Mouse (Mus musculus) embryonic facial prominence, embryonic 11.5 days (tissue): ENCODE data around the gene Med12l. TPM values are rescaled to one million over a fixed set of nuclear protein-coding genes. Genes with fewer than 3 reads are reported as not detected.

Experiments
- ATAC-seq: fragments of 200-750 bp; cut with Nextera tagmentation; replicated peaks from 2 replicates; pipeline ENCODE4 v1.8.0; 2017; ENCODE audit warnings: low read depth; ENCODE audit not compliant: insufficient number of reproducible peaks, low FRiP score, low TSS enrichment
- DNase-seq: peaks from one replicate; pipeline ENCODE4 v3.0.0-alpha.2; 2015; ENCODE audit warnings: low spot score
- H3K27ac ChIP-seq: fragments of 300-500 bp; sonication (generic); replicated peaks from 2 replicates; pipeline ENCODE4 v1.5.1; 2014; ENCODE audit warnings: mild to moderate bottlenecking, low read depth, low read length, control low read depth
- H3K27me3 ChIP-seq: fragments of 300-500 bp; sonication (generic); 2 replicates; pipeline ENCODE4 v1.6.1; 2014; ENCODE audit warnings: mild to moderate bottlenecking, low read length, moderate library complexity, mixed read lengths; ENCODE audit not compliant: control insufficient read depth, insufficient read depth
- H3K36me3 ChIP-seq: fragments of 300-500 bp; sonication (generic); replicated peaks from 2 replicates; pipeline ENCODE4 v1.6.1; 2014; ENCODE audit warnings: low read depth, mild to moderate bottlenecking, low read length, moderate library complexity, mixed read lengths; ENCODE audit not compliant: control insufficient read depth, insufficient read depth
- H3K4me1 ChIP-seq: fragments of 300-500 bp; sonication (generic); 2 replicates; pipeline ENCODE4 v1.6.1; 2014; ENCODE audit warnings: low read length, mixed read lengths; ENCODE audit not compliant: control insufficient read depth, insufficient read depth
- H3K4me2 ChIP-seq: fragments of 300-500 bp; sonication (generic); 2 replicates; pipeline ENCODE4 v1.6.1; 2014; ENCODE audit warnings: low read depth, mild to moderate bottlenecking, control low read depth, low read length, moderate library complexity
- H3K4me3 ChIP-seq: fragments of 300-500 bp; sonication (generic); 2 replicates; pipeline ENCODE4 v1.5.1; 2014; ENCODE audit warnings: low read depth, low read length, control low read depth
- H3K9ac ChIP-seq: fragments of 300-500 bp; sonication (generic); replicated peaks from 2 replicates; pipeline ENCODE4 v1.6.1; 2014; ENCODE audit warnings: mild to moderate bottlenecking, control low read depth, low read length
- H3K9me3 ChIP-seq: fragments of 300-500 bp; sonication (generic); replicated peaks from 2 replicates; pipeline ENCODE4 v1.6.1; 2016; ENCODE audit warnings: mild to moderate bottlenecking, low read length, inconsistent platforms, mixed read lengths; ENCODE audit not compliant: control insufficient read depth
- WGBS: fragments of 180-500 bp; shearing (Covaris S2); extraction: QIAGEN DNeasy Blood & Tissue Kit; methylation state at CpG from one replicate; pipeline ENCODE4 v1.1.7; 2014; 5-methylcytosine and 5-hydroxymethylcytosine counted together
- polyA plus RNA-seq: library from polyadenylated mRNA; unstranded; fragments of >200 nt; fragmentation: Nextera tagmentation; extraction: Ambion mirVana; gene quantifications from 2 replicates; pipeline ENCODE4 v1.2.1, GENCODE M21; 2014

Gene Med12l
- polyA plus RNA-seq, 1 experiment from 2014 or later = 2.2 TPM

DNA sequence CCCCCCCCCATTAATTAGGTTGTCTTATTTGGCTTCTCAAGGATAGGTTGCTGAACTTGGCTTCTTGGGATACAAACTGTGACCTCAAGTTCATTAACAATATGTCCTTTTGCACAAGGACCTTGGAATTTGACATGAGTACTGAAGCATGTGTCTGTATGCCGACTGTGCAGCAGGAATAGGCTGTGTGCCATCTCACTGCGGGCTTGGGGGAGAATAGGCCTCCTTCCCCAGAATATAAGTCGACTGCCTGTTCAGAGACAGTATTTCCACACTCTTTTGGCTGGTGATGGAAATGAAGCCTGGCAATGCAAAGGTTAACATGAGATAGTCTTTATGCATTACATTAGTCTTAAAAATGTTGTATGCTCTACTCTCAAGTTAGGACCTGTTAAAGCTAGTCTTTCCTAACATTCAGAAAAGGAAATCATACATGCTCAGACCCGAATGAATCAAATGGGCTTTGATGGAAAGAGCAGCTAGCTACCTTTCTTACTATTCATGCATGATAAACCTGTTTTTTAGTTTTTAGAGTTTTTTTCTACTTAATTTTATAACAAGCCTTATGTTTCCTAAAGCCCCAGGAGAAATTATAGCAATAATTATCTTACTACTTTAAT lies 191.8 kb downstream of the Med12l start:
- Histone ChIP-seq H3K4me1 (no peaks in the 10 kb centered on the region), H3K4me2 (no peak overlapping the region), H3K36me3 (no peaks in the 10 kb centered on the region), H3K27ac (no peak overlapping the region), H3K4me3 (no peak overlapping the region), H3K9ac (no peak overlapping the region), H3K9me3 (no peaks in the 10 kb centered on the region), H3K27me3 (no peaks in the 10 kb centered on the region)
- ATAC-seq = no peak
- no peak for DNase-seq
- 82% methylated on average over 4 of the region's 4 CpGs for WGBS

DNA sequence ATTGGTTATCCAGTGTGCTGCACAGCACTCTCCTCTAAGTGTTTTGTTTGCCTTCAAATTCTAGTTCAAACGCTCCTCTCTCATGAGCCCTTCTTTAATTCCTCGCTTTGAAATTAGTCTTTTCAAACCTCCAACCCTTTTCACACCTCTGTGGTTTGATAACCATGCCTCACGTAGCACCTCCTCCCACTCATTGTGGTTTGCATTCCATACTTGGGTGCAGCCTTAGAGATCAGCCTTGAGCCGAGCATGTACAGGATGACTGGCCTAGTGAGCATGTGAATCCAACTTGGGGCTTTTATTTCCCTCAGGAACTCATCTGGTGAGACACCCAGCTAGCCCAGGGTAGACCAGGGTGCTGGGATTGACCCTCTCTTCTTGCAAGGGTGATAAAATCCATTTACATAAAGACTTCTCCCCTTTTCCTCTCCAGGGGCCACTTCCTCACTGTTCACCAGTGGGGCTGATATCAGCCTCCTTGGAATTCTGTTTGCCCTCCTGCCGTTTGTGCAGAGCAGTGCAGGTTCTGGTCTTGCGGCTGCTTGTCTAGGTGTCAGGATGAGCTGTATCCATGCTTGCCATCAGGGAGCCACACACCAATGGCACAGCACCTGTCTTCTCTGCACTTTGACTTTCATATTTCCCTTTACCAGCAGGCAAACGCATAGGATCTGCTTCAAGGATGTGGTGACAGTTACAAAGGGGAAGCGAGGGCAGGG lies 198.3 kb downstream of the Med12l start:
- ATAC-seq (no peak), DNase-seq (no peak)
- H3K4me2 ChIP-seq = no peak overlapping the region
- H3K27me3 ChIP-seq = no peaks in the 10 kb centered on the region
- H3K36me3 ChIP-seq = no peaks in the 10 kb centered on the region
- H3K9ac ChIP-seq = no peak overlapping the region
- H3K4me1 ChIP-seq = no peaks in the 10 kb centered on the region
- no peak overlapping the region for H3K4me3 ChIP-seq
- no peak overlapping the region for H3K27ac ChIP-seq
- H3K9me3 ChIP-seq = no peaks in the 10 kb centered on the region
- 85% methylated on average over 8 of the region's 8 CpGs for WGBS

DNA sequence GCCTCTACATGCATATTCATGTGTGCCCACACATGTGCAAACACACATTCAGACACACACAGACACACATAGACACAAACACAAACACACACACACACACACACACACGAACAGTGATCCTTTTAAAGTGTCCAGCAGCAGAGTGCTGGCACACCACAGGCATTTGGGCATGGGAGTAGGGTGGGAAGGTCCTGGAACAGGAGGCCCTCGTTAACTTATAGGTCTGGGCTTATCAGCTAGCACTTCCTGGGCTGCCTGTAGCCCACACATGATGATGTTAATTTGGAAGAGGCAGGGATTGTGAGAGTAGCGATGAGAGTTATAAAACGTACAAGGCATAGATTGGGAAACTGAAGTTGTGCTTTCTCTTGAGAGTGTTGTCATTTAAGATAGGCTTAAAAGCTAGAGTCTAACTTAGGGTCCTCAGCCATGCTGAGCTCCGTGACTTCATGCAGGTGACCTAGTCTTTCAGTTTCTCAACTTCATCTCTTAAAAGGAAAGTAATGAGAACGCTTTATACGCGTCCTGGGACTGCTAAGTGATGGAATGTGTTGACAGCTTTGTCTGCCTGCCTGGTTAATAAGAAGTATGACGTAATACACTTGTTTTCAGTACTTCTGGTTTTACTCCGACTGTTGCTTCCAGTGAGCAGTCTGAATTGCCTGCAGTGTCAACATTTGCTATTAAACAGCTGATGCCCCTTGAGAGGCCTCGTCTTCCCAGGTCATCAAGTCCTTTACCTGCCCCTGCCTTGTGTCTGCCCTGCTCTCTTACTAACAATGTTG lies 199.3 kb downstream of the Med12l start:
- H3K27me3 ChIP-seq = no peaks in the 10 kb centered on the region
- H3K27ac ChIP-seq = no peak overlapping the region
- no peak overlapping the region for H3K9ac ChIP-seq
- H3K4me1 ChIP-seq = no peaks in the 10 kb centered on the region
- H3K9me3 ChIP-seq = no peaks in the 10 kb centered on the region
- 80% methylated on average over 11 of the region's 11 CpGs for WGBS
- H3K4me2 ChIP-seq = no peak overlapping the region
- no peak overlapping the region for H3K4me3 ChIP-seq
- ATAC-seq (no peak), DNase-seq (no peak)
- no peaks in the 10 kb centered on the region for H3K36me3 ChIP-seq

DNA sequence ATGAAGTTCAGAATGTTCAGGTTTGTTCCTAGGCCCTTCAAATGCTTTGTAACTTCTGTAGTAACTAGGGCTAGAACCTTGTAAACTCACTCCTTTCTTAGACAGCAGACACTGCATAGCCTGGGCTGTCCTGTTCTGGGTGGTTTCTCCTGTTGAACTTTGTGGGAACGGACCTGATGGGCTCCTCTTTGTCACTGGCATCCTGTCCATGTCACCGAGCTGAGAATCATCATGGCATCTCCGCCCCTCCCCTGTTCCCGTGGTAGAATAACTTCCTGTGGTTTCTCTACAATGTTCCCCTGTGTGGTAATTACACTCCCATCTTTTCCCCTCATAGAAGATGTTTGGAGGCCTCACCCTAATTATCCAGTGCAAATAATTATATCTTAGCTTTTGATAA lies 200.3 kb downstream of the Med12l start:
- ATAC-seq (no peak), DNase-seq (no peak)
- H3K4me2 ChIP-seq = no peak overlapping the region
- H3K36me3 ChIP-seq = no peaks in the 10 kb centered on the region
- H3K4me3 ChIP-seq = no peak overlapping the region
- H3K27me3 ChIP-seq = no peaks in the 10 kb centered on the region
- 77% methylated on average over 4 of the region's 4 CpGs for WGBS
- no peak overlapping the region for H3K27ac ChIP-seq
- H3K9ac ChIP-seq = no peak overlapping the region
- no peaks in the 10 kb centered on the region for H3K4me1 ChIP-seq
- H3K9me3 ChIP-seq = no peaks in the 10 kb centered on the region

DNA sequence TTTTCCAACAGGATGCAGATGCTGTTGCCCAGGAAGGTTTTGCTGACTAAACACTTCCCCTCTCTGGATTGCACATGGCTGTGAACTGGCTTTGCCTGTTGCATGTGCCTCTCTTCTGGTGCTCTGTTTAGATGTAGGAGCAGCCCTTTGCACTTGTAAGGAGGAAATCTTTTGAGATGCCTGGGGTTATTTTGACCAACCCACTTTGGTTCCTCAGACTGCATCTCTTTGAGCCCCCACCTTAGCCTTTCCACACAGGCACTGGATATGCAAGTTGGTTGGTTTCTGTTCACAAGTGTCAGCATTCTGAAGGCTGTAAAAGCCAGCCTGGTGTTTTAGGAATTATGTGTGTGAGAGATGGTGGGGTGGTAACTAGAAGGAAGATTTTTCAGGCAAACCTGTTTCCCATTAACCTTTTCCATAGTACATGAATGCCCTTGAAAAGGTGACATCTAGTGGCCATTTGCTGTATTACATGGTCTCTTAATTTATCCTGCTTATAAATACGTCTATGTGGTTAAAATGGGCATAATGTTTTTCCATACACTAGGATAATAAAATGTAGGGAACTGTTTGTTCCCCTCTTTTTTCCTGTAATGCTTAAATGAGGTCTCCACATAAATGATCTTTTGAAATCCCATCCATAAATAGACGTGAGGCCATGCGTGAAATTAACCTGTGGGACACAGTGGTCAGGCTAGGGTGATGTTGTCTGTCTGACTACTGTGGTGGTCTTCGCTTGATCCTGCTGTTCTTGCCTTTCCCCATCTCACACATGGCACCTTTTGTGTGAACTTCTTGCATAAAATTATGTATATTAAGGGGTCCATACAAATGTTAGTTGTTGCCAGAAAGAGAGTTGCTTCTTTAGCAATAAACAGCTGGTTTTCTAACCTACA lies 203.3 kb downstream of the Med12l start:
- WGBS = 65% methylated on average over 4 of the region's 4 CpGs
- H3K27ac ChIP-seq = no peak overlapping the region
- H3K27me3 ChIP-seq = no peaks in the 10 kb centered on the region
- H3K36me3 ChIP-seq = no peaks in the 10 kb centered on the region
- no peak overlapping the region for H3K4me3 ChIP-seq
- no peaks in the 10 kb centered on the region for H3K9me3 ChIP-seq
- no peaks in the 10 kb centered on the region for H3K4me1 ChIP-seq
- DNase-seq (peak; percentile 94), ATAC-seq (0 out of 2 replicates have a peak, but pooled peaks have one; percentile 72)
- no peak overlapping the region for H3K9ac ChIP-seq
- H3K4me2 ChIP-seq = no peak overlapping the region

DNA sequence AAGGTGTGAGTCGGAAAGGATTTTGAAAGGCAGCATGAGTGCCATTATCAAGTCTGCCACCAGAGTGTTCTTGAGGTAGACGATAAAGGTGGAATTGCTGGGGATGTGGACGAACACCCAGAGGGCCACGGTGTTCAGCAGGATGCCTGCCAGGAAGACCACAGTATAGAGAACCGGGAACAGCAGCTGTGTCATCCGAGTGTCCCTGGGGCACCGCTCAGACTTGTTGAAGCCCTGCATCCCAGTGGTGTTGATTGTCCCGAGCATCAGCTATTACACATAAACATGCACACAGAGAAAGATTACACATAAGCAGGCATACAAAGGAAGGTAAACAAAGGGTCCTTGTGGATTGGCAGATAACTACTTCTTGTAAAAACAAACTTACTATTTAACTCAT lies 204.5 kb downstream of the Med12l start:
- no peaks in the 10 kb centered on the region for H3K9me3 ChIP-seq
- H3K4me2 ChIP-seq = no peak overlapping the region
- 63% methylated on average over 8 of the region's 8 CpGs for WGBS
- no peak overlapping the region for H3K4me3 ChIP-seq
- no peaks in the 10 kb centered on the region for H3K36me3 ChIP-seq
- H3K27ac ChIP-seq = no peak overlapping the region
- no peaks in the 10 kb centered on the region for H3K4me1 ChIP-seq
- H3K27me3 ChIP-seq = no peaks in the 10 kb centered on the region
- ATAC-seq (no peak), DNase-seq (no peak)
- H3K9ac ChIP-seq = no peak overlapping the region

DNA sequence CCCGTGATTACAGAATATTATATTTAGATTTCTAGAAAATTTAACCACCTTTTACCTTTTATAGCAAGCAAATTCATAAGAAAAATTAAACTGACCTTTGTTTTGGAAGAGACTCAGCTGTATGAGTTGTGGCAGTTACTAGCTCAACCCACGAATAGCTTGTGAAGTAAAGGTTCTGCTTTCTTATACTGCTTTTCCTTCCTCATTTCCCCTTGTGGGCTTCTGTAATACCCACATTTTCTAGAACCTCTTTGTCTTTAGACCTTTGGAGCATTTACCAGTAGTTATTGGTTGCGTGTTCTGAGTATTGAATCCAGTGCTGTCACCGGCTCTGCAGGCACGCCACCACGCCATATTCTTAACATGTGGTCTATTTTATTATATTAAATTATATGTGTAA lies 205.1 kb downstream of the Med12l start, which contains the start of gene P2ry13:
P2ry13 (minus strand) TSS at position 156 of the 400 bp plus-strand sequence.
- H3K9ac ChIP-seq = no peak within 1 kb of the TSS
- DNase-seq (no peak), ATAC-seq (no peak)
- no peaks in the 10 kb centered on the region for H3K4me1 ChIP-seq
- H3K36me3 ChIP-seq = no peaks in the 10 kb centered on the region
- WGBS = 87% methylated on average over 6 of the region's 6 CpGs
- H3K4me3 ChIP-seq = no peak within 1 kb of the TSS
- no peaks in the 10 kb centered on the region for H3K27me3 ChIP-seq
- H3K9me3 ChIP-seq = no peaks in the 10 kb centered on the region
- no peak within 1 kb of the TSS for H3K27ac ChIP-seq
- no peak within 1 kb of the TSS for H3K4me2 ChIP-seq
